Mouse (Mus musculus) adrenal gland, adult 18-20 months (tissue): ENCODE data around the gene Cacna2d3. TPM values are rescaled to one million over a fixed set of nuclear protein-coding genes. Genes with fewer than 3 reads are reported as not detected.

ENCODE experiments used
- DNase-seq, 2 experiments: peaks; one replicate each; pipeline ENCODE4 v3.0.0; 2021 to 2022; ENCODE audit warnings: low spot score in 2 of 2
- total RNA-seq, 2 experiments: library from RNA; stranded (reverse); gene quantifications; 1 replicate in 1 of 2; 2 replicates in 1 of 2; pipeline ENCODE4 v1.2.3; 2021

Gene Cacna2d3
- total RNA-seq, 2 experiments from 2014 or later, result 3.1 to 3.7 TPM

GRCm38 (mm10) chr14:29403849-29404808 lies 317.5 kb downstream of the Cacna2d3 start:
- no peak for DNase-seq

GRCm38 (mm10) chr14:29402471-29402870 lies 319.2 kb downstream of the Cacna2d3 start:
- no peak for DNase-seq

GRCm38 (mm10) chr14:29393786-29394185 lies 327.9 kb downstream of the Cacna2d3 start:
- DNase-seq, result no peak

GRCm38 (mm10) chr14:29392851-29393250 lies 328.8 kb downstream of the Cacna2d3 start:
- DNase-seq, result no peak

- no peak for DNase-seq
Measured at GRCm38 (mm10) chr14:29391489-29391888, 330.2 kb downstream of the Cacna2d3 start.

GRCm38 (mm10) chr14:29387761-29388160 lies 333.9 kb downstream of the Cacna2d3 start:
- DNase-seq, result peak in 1 of 2 experiments; percentile 38

- no peak for DNase-seq
Measured at GRCm38 (mm10) chr14:29385500-29385899, 336.2 kb downstream of the Cacna2d3 start.

- no peak for DNase-seq
Measured at GRCm38 (mm10) chr14:29382786-29383185, 338.9 kb downstream of the Cacna2d3 start.

GRCm38 (mm10) chr14:29366911-29367310 lies 354.8 kb downstream of the Cacna2d3 start:
- no peak for DNase-seq

GRCm38 (mm10) chr14:29362448-29362847 lies 359.2 kb downstream of the Cacna2d3 start:
- no peak for DNase-seq

GRCm38 (mm10) chr14:29350627-29351026 lies 371.0 kb downstream of the Cacna2d3 start:
- DNase-seq, result no peak

GRCm38 (mm10) chr14:29341581-29341980 lies 380.1 kb downstream of the Cacna2d3 start:
- DNase-seq, result no peak

- no peak for DNase-seq
Measured at GRCm38 (mm10) chr14:29340728-29341127, 380.9 kb downstream of the Cacna2d3 start.

GRCm38 (mm10) chr14:29334897-29335296 lies 386.8 kb downstream of the Cacna2d3 start:
- no peak for DNase-seq

GRCm38 (mm10) chr14:29334216-29334615 lies 387.4 kb downstream of the Cacna2d3 start:
- no peak for DNase-seq

- DNase-seq, result no peak
Measured at GRCm38 (mm10) chr14:29324430-29324782, 397.3 kb downstream of the Cacna2d3 start.

- no peak for DNase-seq
Measured at GRCm38 (mm10) chr14:29323718-29324429, 397.8 kb downstream of the Cacna2d3 start.

GRCm38 (mm10) chr14:29313431-29313830 lies 408.2 kb downstream of the Cacna2d3 start:
- no peak for DNase-seq

- DNase-seq, result no peak
Measured at GRCm38 (mm10) chr14:29305623-29306022, 416.0 kb downstream of the Cacna2d3 start.

GRCm38 (mm10) chr14:29296185-29296754 lies 425.4 kb downstream of the Cacna2d3 start:
- no peak for DNase-seq

- DNase-seq, result no peak
Measured at GRCm38 (mm10) chr14:29278901-29279300, 442.8 kb downstream of the Cacna2d3 start.

- no peak for DNase-seq
Measured at GRCm38 (mm10) chr14:29278401-29278800, 443.3 kb downstream of the Cacna2d3 start.
